Mouse (Mus musculus): ENCODE measurements around the gene Rassf4. TPM values are rescaled to one million over a fixed set of nuclear protein-coding genes. Genes with fewer than 3 reads are reported as not detected.
A peak's percentile ranks its signal among the peaks of the same experiment; 100 is the strongest.

Gene Rassf4
- polyA plus RNA-seq, 1 experiment from 2014 or later: 14.8 TPM

- ATAC-seq (ENCODE audit: insufficient number of reproducible peaks, low FRiP score, low TSS enrichment, low read depth): no peak
These were observed 27.1 kb upstream of the Rassf4 start for GRCm38 (mm10) chr6:116700821-116701220.

GRCm38 (mm10) chr6:116697896-116698425 is 24.2 kb upstream of the Rassf4 start:
- Histone ChIP-seq H3K27ac (replicated peaks) (no peak overlapping the region), H3K36me3 (no peaks in the 10 kb centered on the region), H3K4me1 (no peaks in the 10 kb centered on the region), H3K4me2 (replicated peaks) (no peak overlapping the region), H3K4me3 (replicated peaks) (no peak overlapping the region), H3K9me3 (replicated peaks) (no peaks in the 10 kb centered on the region), H3K9ac (no peak overlapping the region), H3K27me3 (no peaks in the 10 kb centered on the region)
- 85% methylated on average over 4 of the region's 4 CpGs for WGBS
- no peak for ATAC-seq (ENCODE audit: insufficient number of reproducible peaks, low FRiP score, low TSS enrichment, low read depth)

More at GRCm38 (mm10) chr6:116700821-116701220, 27.1 kb upstream of the Rassf4 start:
- no peaks in the 10 kb centered on the region for H3K4me1 ChIP-seq
- no peak overlapping the region for H3K9ac ChIP-seq
- H3K36me3 ChIP-seq: no peaks in the 10 kb centered on the region
- H3K4me3 ChIP-seq (replicated peaks): no peak overlapping the region
- H3K9me3 ChIP-seq (replicated peaks): no peaks in the 10 kb centered on the region
- no peak overlapping the region for H3K27ac ChIP-seq (replicated peaks)
- H3K27me3 ChIP-seq: no peaks in the 10 kb centered on the region
- H3K4me2 ChIP-seq (replicated peaks): no peak overlapping the region

- Histone ChIP-seq H3K27ac (replicated peaks) (no peak overlapping the region), H3K27me3 (no peaks in the 10 kb centered on the region), H3K9me3 (replicated peaks) (no peaks in the 10 kb centered on the region), H3K9ac (no peak overlapping the region), H3K4me2 (replicated peaks) (no peak overlapping the region), H3K4me1 (no peaks in the 10 kb centered on the region), H3K4me3 (replicated peaks) (no peak overlapping the region), H3K36me3 (no peaks in the 10 kb centered on the region)
- ATAC-seq (ENCODE audit: insufficient number of reproducible peaks, low FRiP score, low TSS enrichment, low read depth): no peak
- WGBS: 58% methylated on average over 2 of the region's 2 CpGs
These were observed 23.7 kb upstream of the Rassf4 start for GRCm38 (mm10) chr6:116697413-116697812.

- no peak for ATAC-seq (ENCODE audit: insufficient number of reproducible peaks, low FRiP score, low TSS enrichment, low read depth)
- Histone ChIP-seq H3K4me2 (replicated peaks) (no peak overlapping the region), H3K27ac (replicated peaks) (no peak overlapping the region), H3K4me3 (replicated peaks) (no peak overlapping the region), H3K4me1 (no peaks in the 10 kb centered on the region), H3K9me3 (replicated peaks) (no peaks in the 10 kb centered on the region), H3K9ac (no peak overlapping the region), H3K36me3 (no peaks in the 10 kb centered on the region), H3K27me3 (no peaks in the 10 kb centered on the region)
- 52% methylated on average over 3 of the region's 3 CpGs for whole genome bisulfite sequencing
These were observed 20.6 kb upstream of the Rassf4 start for GRCm38 (mm10) chr6:116694346-116694745.

- no peak for ATAC-seq (ENCODE audit: insufficient number of reproducible peaks, low FRiP score, low TSS enrichment, low read depth)
- WGBS: 69% methylated on average over 4 of the region's 4 CpGs
These were observed 19.9 kb upstream of the Rassf4 start for GRCm38 (mm10) chr6:116693639-116694038.

GRCm38 (mm10) chr6:116682317-116682716 is 8.6 kb upstream of the Rassf4 start:
- Histone ChIP-seq H3K9ac (no peak overlapping the region), H3K27ac (replicated peaks) (no peak overlapping the region), H3K27me3 (no peaks in the 10 kb centered on the region), H3K9me3 (replicated peaks) (no peaks in the 10 kb centered on the region), H3K36me3 (no peaks in the 10 kb centered on the region), H3K4me1 (no peaks in the 10 kb centered on the region), H3K4me3 (replicated peaks) (no peak overlapping the region), H3K4me2 (replicated peaks) (no peak overlapping the region)
- no peak for ATAC-seq (ENCODE audit: insufficient number of reproducible peaks, low FRiP score, low TSS enrichment, low read depth)
- 32% methylated on average over 6 of the region's 6 CpGs for WGBS

More at GRCm38 (mm10) chr6:116693639-116694038, 19.9 kb upstream of the Rassf4 start:
- Histone ChIP-seq H3K36me3 (no peaks in the 10 kb centered on the region), H3K9me3 (replicated peaks) (no peaks in the 10 kb centered on the region), H3K4me2 (replicated peaks) (no peak overlapping the region), H3K9ac (no peak overlapping the region), H3K27me3 (no peaks in the 10 kb centered on the region), H3K27ac (replicated peaks) (no peak overlapping the region), H3K4me1 (no peaks in the 10 kb centered on the region), H3K4me3 (replicated peaks) (no peak overlapping the region)

GRCm38 (mm10) chr6:116679563-116680288 is 6.0 kb upstream of the Rassf4 start:
- Histone ChIP-seq H3K27me3 (no peaks in the 10 kb centered on the region), H3K9ac (no peak overlapping the region), H3K36me3 (no peaks in the 10 kb centered on the region), H3K9me3 (replicated peaks) (no peaks in the 10 kb centered on the region), H3K4me1 (0 out of 2 replicates have a peak, but pooled peaks cover 7% of the 10 kb centered on the region), H3K27ac (replicated peaks) (no peak overlapping the region), H3K4me2 (replicated peaks) (no peak overlapping the region), H3K4me3 (replicated peaks) (no peak overlapping the region)
- WGBS: 63% methylated on average over 5 of the region's 5 CpGs
- ATAC-seq (ENCODE audit: insufficient number of reproducible peaks, low FRiP score, low TSS enrichment, low read depth): no peak

GRCm38 (mm10) chr6:116677321-116677720 is 3.6 kb upstream of the Rassf4 start:
- H3K4me1 ChIP-seq: peaks cover 19% of the 10 kb centered on the region
- no peak for ATAC-seq (ENCODE audit: insufficient number of reproducible peaks, low FRiP score, low TSS enrichment, low read depth)
- H3K36me3 ChIP-seq: no peaks in the 10 kb centered on the region
- no peak overlapping the region for H3K9ac ChIP-seq
- no peak overlapping the region for H3K4me2 ChIP-seq (replicated peaks)
- no peaks in the 10 kb centered on the region for H3K9me3 ChIP-seq (replicated peaks)
- 40% methylated on average over 6 of the region's 6 CpGs for WGBS
- 0 out of 2 replicates have a peak, but pooled peaks cover 2% of the 10 kb centered on the region for H3K27me3 ChIP-seq
- H3K27ac ChIP-seq (replicated peaks): no peak overlapping the region
- no peak overlapping the region for H3K4me3 ChIP-seq (replicated peaks)

GRCm38 (mm10) chr6:116676355-116676913 is 2.7 kb upstream of the Rassf4 start:
- Histone ChIP-seq H3K4me2 (replicated peaks) (no peak overlapping the region), H3K27me3 (peaks cover 6% of the 10 kb centered on the region; the same call in 1 of the 2 replicates), H3K36me3 (no peaks in the 10 kb centered on the region), H3K9ac (no peak overlapping the region), H3K9me3 (replicated peaks) (no peaks in the 10 kb centered on the region), H3K27ac (replicated peaks) (no peak overlapping the region), H3K4me3 (replicated peaks) (no peak overlapping the region), H3K4me1 (peaks cover 22% of the 10 kb centered on the region)
- 61% methylated on average over 10 of the region's 10 CpGs for WGBS
- no peak for ATAC-seq (ENCODE audit: insufficient number of reproducible peaks, low FRiP score, low TSS enrichment, low read depth)

GRCm38 (mm10) chr6:116674283-116674886 is 633 bp upstream of the Rassf4 start:
- peak overlapping the region; percentile 98 for H3K4me2 ChIP-seq (replicated peaks)
- peaks cover 32% of the 10 kb centered on the region for H3K4me1 ChIP-seq
- no peak for ATAC-seq (ENCODE audit: insufficient number of reproducible peaks, low FRiP score, low TSS enrichment, low read depth)
- peaks cover 8% of the 10 kb centered on the region; the same call in 1 of the 2 replicates for H3K27me3 ChIP-seq
- no peaks in the 10 kb centered on the region for H3K36me3 ChIP-seq
- WGBS: 27% methylated on average over 16 of the region's 16 CpGs
- H3K27ac ChIP-seq (replicated peaks): 0 out of 2 replicates have a peak overlapping the region, but pooled peaks have one; percentile 44
- H3K9ac ChIP-seq: no peak overlapping the region
- peak overlapping the region; percentile 53 for H3K4me3 ChIP-seq (replicated peaks)
- no peaks in the 10 kb centered on the region for H3K9me3 ChIP-seq (replicated peaks)

- Histone ChIP-seq H3K4me1 (peaks cover 32% of the 10 kb centered on the region), H3K9me3 (replicated peaks) (no peaks in the 10 kb centered on the region), H3K9ac (no peak overlapping the region), H3K27ac (replicated peaks) (no peak overlapping the region), H3K4me2 (replicated peaks) (no peak overlapping the region), H3K27me3 (peaks cover 8% of the 10 kb centered on the region; the same call in 1 of the 2 replicates), H3K36me3 (no peaks in the 10 kb centered on the region), H3K4me3 (replicated peaks) (0 out of 2 replicates have a peak overlapping the region, but pooled peaks have one; percentile 2)
- WGBS: 75% methylated on average over 5 of the region's 5 CpGs
- no peak for ATAC-seq (ENCODE audit: insufficient number of reproducible peaks, low FRiP score, low TSS enrichment, low read depth)
These were observed 1.4 kb downstream of the Rassf4 start for GRCm38 (mm10) chr6:116672349-116672748.

Measured in embryonic facial prominence, embryonic 15.5 days (tissue).